Mouse (Mus musculus) T-helper 1 cell (primary cell): ENCODE measurements around the gene Snai1.

Source experiments
- in situ Hi-C: fragments of 300-600 bp; cut with MboI, MseI; formaldehyde crosslinking; loops from one replicate; pipeline ENCODE4 v1.15.1; 2025; ENCODE audit warnings: high pct_unique_total_duplicates

Snai1 gene

DNA sequence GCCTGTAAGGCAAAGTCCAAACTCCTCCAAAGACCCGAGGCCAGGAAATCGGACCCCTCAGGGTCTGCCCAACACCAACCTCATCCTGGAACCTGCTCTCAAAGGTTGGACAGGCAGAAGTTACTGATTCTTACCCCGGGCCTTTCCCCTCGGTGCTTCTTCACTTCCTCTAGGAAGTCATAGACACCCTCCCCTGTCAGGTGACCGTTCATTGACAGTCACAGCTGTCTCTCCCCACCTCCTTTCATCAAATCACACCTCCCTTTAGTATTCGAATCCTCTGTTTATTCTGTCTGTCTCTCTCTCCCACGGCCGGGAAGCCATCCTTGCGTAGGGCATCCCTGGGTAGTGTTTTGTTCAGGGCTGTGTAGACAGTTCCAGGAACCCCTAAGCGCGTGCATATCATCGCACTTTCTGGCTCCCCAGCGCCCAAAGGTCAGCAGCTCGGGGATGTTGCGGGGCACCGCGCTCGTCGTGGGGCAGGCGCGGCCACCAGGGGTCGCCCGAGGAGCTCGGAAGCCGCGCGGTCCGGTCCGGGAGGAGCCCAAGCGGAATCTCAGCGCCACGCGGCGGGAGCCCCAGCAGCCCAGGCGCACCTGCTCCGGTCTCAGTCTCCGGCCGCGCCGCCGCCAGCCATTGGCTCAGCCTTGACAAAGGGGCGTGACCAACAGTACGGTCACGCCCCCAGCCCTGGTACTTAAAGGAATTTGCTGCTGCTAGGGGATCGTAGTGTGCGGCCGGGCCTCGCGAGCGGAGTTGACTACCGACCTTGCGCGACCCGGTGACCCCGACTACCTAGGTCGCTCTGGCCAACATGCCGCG is at the start of gene Snai1:
Gene Snai1 (plus strand): TSS at position 720 of the 822 bp plus-strand sequence.
- in situ Hi-C loops = no loop called here

DNA sequence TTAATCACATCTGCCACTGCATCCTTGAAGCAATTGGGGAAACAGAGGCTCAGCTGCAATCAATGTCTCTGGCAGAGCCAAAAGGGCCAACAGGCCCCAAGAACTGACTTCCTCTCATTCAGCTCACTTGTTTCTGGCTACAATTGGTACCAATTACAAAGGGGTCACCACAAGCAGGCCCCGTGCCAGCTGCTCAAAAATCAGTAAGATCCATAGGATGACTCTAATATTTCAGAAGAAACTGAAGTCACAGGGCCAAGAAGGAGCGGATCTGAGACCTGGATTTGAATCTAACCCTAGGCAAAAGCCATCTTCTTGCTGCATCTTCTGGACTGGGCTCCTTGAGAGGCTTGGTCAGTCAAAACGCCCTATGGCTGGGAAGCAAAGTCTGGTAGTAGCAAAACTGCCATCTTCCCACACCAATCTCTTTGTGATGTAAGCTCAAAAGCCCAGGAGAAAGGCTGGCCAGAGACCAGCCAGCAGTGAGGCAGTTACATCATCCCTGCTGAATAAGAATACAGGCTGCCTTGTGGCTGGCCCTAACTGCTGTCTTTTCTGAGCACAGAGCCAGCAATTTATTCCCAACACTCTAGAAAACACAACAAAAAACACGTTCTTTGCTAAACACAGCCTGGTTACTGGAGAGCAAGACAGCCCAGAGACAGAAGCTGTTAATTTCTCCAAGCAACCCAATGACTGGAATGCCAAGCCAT is 47.0 kb upstream of the Snai1 start:
- in situ Hi-C loops = no loop called here

DNA sequence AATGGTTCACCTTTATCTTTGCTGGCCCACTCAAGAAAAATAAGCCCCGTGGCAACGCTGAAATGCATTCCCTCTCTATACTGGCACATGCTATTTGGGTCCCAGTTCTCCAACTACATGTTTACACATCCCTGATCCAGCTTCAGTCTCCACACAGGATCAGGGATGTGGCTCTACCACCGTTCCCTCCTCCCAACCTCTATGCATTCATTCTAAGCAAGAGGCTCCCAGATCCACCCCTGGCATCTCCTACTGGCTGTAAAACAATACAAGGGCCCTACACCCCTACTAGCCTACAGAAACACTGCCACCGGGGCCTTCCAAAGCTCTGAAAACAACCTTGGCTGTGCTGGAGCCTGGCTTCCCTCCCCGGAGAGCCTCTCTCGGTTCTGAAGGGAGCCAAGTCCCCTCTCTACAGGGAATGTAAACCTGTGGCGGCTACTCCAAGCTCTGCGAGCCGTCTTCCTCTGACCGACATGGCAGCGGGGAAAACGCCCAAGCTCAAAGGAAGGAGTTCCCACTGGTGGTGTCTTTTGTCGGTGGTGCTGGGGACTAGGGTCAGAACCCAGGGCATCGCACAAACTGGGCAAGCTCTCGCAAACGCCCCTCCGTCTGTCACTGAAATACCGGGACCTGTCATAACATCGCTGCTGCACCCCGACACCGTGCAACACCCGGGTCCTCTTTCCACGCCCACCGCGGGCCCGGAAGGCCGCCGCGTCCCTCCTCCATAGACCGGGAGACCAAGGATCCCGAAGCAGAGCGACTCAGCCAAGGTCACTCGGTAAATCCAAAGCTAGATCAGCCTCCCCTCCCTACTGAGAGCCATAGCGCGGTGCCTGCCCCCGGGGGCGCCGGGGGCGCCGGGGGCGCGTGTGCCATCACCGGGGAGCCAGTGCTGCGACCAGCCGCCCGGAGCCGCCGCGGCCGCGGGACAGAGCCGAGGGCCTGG is 46.0 kb upstream of the Snai1 start, which contains the start of gene Rnf114:
Gene Rnf114 (plus strand): TSS at position 889 of the 952 bp plus-strand sequence.
- in situ Hi-C loops = no loop called here

DNA sequence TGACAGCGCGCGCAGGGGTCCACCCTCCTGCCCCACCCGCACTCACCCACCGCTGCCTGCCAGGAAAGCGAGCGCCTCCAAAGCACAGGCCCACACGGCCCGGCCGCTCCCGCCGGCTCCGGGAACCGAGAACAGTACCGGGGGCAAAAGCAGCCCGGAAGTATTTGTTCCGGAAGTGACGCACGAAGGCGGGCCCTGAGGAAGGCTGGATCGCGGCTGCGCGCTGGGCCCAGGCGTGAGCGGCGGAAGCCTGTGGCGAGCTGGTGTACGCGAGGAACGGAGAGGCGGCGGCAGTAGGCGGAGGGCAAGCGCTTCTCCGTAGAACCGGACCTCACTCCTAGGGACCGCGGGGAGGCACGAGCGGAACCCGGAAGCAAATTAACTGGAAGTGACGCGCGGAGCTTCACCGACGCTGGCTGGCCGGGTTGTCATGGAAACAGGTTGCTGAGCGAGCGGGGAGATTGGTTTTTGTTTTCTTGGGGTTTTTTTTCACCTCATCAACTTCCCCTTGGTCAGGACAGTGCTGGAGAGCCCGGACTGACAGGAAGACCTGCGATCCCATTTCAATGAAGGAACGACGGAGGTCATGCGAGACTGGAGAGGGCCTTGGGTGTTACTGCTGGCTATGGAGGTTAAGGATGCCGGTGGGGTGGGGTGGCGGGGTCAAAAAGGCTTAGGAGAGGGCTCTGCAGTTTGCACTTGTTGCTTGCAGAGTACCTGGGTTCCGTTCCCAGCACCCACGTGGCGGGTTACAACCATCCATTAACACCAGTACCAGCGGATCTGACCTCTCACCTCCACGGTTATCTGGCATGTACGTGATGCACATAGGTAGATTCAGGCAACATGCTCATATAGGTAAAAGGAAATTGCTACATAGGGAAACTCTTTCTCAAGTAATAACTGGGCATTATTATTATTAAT is 45.0 kb upstream of the Snai1 start, which contains the start of gene Spata2:
Gene Spata2 (minus strand): TSS at position 175 of the 924 bp plus-strand sequence.
- in situ Hi-C loops = no loop called here

DNA sequence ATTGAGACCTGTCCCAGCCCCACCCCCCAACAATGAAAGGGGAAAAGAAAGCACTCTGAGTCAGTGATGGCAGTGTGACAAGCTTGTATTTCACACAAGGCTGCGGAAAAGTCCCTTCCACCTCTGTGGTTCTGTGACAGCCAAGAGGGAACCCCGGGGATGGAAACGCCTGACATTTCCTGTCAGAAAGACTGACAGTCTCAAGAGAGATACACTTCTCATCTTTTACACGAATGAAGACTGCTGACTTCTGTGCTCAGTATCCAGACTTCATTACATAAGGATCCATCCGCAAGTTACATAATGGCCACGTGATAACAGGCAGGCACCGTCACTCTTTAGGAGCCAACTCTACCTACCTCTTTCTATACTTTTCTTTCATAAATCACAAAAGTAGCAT is 41.6 kb upstream of the Snai1 start:
- in situ Hi-C loops = no loop called here

DNA sequence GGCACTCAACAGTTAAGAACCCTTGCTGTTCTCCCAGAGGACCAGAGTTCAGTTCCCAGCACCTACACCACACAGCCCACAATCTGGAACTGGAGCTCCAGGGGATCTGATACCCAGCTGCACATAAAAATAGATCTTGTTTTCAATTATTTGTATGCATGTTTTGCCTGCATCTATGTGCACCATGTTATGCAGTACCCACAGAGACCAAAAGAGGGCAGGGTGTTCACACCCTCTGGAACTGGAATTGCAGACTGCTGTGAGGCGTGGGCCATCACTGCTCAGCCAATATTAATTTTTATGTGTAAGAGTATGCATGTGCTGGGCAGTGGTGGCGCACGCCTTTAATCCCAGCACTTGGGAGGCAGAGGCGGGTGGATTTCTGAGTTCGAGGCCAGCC is 40.7 kb upstream of the Snai1 start:
- in situ Hi-C loops = no loop called here

DNA sequence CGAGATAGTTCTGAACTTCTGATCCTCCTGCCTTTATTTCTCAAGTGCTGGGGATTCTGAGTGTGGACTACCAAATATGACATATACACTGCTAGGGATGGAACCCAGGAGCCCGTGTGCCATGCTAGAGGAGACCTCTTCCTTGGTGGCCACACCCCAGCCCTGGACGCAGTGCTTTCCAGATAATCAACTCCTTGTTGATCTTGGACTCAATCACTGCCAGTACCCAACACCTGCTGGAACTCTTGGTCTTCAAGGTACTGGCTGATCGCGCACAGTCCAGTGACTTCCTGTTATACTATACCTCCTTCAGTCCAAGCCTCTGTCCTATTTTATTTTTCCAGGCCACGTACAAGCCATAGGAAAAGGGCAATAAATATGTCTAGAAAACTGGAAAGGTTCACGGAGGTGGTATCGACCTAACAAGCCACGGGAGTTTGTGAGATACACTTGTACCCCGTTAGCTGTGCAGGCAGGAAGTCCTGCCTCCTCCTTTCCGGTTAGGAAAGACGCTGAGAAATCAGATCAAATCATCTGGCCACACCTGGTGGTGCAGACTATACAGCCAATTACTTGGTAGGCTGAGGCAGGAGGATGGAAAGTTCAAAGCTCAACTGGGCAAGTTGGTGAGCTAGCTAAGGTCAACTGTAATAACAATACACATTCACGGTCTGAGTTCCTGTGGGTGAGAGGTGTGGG is 35.3 kb upstream of the Snai1 start:
- in situ Hi-C loops = loop anchor here (5.0 kb wide), 1 partner anchor 440 kb away; the partner anchor contains the start of gene Znfx1

DNA sequence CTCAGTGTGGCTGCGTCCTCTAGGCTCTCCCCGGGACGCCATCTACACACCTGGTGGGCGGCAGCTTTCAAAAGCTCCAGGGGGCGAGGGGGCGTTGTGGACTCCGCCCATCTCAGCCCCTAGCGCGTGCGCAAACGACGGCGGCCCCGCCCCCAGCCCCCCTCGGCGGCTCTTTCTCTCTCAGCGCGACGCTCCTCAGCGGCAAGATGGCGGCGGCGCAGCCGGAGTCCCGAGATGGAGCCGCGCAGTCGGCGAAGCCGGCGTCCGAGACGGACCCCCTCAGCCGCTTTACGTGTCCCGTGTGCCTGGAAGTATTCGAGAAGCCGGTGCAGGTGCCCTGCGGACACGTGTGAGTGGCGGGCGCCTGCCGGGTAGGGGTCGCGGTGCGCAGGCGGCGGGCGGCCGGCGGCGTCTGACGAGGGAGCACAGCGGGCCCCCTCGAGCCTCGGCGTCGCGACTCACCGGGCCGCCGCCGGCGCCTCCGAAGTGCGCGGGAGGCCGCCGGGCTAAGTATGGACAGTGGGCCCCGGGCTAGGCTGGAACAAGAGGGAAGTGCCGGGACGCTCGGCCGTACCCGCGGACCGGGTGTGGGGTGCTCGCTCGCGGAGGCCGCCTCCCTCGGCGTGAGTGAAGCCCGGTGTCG is 34.6 kb upstream of the Snai1 start:
- in situ Hi-C loops = loop anchor here (5.0 kb wide), 1 partner anchor 441 kb away; the partner anchor contains the start of gene Znfx1

DNA sequence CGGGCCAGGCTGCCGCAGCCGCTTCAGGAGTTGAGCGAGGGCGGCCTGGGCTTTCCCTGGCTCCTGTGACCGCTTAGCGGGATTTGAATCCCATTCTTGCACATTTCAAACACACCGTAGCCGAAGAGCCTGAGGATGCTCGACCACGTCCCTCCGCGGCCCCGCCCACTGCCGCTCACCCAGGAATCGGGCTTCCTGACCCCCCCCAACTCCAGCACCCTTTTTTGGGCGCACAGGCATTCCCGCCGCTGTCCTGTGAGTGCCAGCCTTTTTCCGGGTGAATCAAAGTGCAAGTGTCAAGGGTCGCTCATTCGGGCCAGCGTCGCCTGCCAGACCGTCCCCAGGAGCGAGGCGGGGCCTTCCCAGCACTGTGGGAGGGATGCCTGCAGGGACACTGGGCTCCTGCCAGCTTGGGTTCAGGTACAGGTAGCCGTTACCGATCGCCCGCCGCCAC is 34.1 kb upstream of the Snai1 start:
- in situ Hi-C loops = loop anchor here (5.0 kb wide), 1 partner anchor 442 kb away; the partner anchor contains the start of gene Znfx1

DNA sequence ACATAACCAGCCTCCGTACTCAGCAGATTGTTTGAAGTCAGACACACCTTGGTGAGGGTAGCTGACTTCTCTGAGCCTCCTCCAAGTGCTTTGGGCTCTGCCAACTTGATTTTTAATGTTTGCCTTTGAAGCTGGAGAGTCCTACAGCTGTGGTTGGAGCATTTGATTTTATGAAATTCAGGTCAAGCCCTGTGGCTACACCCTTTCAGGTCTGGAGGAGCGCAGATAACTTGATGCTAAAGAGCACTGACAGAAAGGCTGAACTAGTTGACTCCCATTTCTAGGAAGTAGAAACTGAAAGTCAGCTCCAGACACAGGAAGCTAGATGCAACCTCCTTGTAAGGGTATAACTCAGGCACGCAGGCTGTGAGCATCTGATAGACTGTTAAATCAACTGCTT is 32.9 kb upstream of the Snai1 start:
- in situ Hi-C loops = no loop called here

DNA sequence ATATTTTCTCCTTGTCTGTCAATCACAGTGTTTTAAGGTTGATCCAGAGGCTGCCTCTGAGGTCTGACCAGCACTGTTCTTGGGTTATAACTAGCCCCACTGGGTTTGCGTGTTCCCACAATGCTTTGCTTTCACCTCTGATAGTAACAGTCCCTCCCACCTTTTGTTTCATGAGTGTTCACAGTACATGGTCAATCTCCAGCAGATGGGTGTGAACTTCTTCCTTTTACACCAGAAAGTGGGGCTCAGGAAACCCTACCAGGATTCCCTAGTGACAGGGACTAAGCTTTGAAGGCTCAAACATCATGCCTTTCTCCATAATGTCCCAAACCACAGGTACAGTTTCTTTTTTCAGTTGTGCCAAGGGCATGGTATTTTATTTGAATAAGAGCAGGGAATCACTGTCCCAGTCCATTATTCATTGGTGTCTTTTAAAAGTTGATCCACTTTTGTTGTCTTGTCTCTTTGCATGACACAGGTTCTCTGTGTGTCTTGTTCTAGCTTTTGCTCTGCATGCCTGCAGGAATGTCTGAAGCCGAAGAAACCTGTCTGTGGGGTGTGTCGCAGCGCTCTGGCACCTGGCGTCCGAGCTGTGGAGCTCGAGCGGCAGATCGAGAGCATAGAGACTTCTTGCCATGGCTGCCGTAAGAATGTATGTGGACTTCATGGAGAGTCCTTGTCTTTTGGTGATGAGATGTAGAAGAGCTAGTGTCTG is 31.3 kb upstream of the Snai1 start:
- in situ Hi-C loops = no loop called here

DNA sequence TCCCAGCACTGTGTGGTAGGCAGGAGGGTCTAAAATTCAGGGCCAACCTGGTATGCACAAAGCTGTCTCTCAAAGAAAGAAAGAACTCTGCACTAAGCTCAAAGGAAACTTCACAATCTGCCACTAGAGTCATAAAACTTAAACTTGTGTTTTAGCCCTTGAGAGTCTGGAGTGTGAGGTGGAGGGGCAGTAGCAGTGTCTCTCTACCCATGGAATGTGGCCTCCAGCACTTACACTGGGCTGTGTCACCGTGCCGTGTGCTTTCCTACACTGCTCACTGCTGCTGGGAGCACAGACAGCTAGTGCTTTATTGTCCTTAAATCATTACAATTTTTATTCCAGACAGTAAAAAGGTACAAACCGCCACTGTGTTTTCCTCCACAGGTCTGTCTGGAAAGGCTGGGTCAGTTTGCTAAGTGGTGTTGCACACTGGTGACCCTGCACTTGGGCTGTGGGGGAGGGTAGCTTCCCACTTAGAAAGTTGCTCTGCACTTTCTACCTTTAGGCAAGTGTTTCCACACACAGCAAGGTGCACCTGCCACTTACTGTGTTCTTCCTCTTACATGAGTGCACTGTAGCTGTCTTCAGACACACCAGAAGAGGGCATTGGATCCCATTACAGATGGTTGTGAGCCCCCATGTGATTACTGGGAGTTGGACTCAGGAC is 30.1 kb upstream of the Snai1 start:
- in situ Hi-C loops = no loop called here

DNA sequence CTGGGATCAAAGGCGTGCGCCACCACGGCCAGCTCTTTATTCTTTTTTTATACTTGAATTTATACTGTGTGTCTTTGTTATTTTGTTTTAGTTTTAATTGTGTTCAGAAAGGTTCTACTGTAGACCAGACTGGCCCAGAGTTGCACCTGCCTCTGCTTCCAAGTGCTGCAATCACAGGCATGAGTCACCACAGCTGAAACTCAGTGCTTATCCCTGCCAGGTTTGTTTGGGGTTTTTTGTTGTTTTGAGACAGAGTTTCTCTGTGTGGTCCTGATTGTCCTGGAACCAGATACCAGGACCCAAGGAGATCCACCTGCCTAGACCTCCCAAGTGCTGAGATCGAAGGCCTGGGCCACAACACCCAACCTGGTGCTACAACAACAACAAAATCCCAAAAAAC is 29.4 kb upstream of the Snai1 start:
- in situ Hi-C loops = no loop called here

DNA sequence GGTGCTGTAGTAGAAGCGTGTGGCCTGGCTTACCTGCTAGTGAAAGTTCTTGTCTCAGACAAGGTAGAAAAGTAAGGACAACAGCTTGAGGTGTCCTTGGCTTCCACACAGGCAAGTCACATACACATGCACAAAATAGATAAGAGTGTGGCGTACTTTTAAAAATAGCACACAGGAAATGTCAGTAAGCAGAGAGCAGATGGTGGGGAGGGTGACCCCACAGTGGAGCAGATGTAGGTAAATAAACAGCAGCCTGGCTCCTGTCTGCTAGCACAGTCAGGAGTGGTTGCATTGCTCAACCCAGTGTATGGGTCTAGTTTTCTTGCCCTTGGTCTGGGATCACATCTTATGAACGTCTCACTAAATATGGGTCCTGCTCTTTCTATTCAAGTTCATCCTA is 27.5 kb upstream of the Snai1 start:
- in situ Hi-C loops = no loop called here

DNA sequence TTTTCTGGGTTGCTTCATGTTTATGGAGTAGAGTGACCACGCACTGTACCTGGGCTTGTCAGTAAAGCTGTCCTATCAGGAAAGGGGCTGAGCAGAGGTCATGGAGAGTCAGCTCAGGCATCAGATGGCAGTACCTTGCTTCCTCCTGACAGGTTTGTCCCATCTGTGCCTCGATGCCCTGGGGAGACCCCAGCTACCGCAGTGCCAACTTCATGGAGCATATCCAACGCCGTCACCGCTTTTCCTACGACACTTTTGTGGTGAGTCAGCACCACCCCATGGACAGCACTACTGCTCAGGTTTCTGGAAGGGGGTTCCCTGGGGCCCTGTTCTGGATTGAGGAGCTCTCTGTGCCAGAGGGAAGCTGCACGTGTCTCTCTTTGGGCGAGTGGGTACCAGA is 25.6 kb upstream of the Snai1 start:
- in situ Hi-C loops = no loop called here

DNA sequence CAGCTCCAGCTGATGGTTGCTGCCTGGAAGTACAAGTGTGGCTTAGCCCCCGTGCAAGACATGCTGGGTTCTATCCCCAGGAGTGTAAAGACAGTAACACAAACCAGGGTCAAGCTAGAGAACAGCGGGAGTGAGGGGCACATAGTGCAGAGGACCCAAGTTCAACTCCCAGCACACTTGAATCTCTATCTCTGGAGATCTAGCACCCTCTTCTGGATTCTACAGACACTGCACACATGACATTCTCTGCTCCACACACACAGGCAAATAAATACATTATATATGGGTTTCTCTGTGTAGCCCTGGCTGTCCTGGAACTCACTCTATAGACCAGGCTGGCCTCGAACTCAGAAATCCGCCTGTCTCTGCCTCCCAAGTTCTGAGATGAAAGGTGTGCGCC is 25.0 kb upstream of the Snai1 start:
- in situ Hi-C loops = no loop called here

DNA sequence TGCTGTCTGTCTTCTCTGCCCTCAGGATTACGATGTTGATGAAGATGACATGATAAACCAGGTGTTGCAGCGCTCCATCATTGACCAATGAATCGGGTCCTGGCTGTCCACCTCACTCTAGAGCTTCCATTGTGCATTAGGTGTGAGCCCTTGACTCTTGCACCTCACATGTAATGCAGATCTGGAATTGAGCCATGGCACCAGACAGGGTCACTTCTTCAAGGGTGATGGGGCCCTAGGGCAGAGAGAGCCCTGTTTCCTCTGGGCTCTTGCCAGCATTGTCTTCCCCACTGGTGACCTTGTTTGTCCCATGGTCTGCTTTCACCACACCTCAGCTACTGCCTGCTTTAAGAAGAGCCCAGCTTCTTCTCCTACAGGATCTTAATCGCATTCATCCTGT is 23.4 kb upstream of the Snai1 start:
- in situ Hi-C loops = no loop called here

DNA sequence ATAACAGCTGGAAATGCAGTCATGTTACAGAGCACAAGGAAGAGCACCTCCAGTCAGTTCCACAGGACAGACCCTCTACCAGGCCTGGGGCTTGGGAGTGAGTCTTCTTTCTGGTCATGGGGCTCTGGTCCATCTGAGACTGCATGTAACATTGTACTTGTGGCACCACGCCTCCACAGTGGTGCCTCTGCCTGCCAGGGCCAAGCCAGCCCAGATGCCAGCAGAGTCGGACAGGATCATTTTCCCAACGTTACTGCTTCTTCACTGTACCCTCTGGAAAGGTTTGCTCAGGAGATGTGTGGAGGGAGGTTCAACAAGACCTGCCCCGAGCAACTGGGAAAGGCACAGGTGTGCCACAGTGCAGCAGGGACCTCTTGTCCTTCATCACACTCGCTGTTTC is 22.3 kb upstream of the Snai1 start:
- in situ Hi-C loops = no loop called here
